Comparison of ENCODE assay signal across 9 mouse cellular contexts in the genomic region with DNA sequence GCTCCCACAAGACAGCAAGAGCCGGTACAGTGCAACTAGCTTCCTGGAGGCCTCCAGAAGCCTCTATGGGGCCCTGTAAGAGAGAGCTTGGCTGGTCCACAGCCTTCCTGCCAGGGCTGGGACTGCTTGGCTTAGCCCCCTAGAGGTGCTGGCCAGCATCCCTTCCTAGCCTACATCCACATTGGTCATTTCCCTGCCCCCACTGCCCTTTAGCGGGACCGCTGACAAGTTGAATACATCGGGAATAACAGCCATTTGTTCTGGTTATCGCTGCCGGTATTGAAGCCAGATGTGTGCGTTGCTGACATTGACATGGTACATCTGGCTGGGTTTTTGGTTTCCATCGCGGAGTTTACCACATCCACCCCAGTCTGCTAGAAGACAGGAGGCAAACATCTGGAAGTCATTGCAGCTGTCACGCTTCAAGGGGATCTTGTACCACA.
DNase-seq lines count a peak whose midpoint lies in the region; ATAC-seq and TF ChIP-seq lines count a peak whose summit lies in the region.
"Had no signal": no experiment of that assay in that cellular context is flagged by ENCODE, and none has a peak within 500 bp of the region (broad histone marks: within the 10 kb centered on the region; RNA-seq: fewer than 3 reads in every experiment).

No protein-coding gene starts in this region.

- no peak overlapping the region for H3K9ac ChIP-seq in kidney, postnatal 0 days (ENCODE audit: low read depth, low read length)
- H3K9ac ChIP-seq in neural tube, embryonic 13.5 days, result no peak overlapping the region
- H3K9ac ChIP-seq: liver, embryonic 14.5 days had no signal

- no peak overlapping the region for H3K4me3 ChIP-seq in kidney, postnatal 0 days (replicated peaks; ENCODE audit: low read depth, low read length)
- no peak overlapping the region for H3K4me3 ChIP-seq in neural tube, embryonic 13.5 days

- peak overlapping the region; percentile 48; the same call in 1 of the 2 replicates for H3K27ac ChIP-seq in kidney, postnatal 0 days
- no peak overlapping the region for H3K27ac ChIP-seq in neural tube, embryonic 13.5 days (replicated peaks)
- H3K27ac ChIP-seq: liver, embryonic 14.5 days had no signal

- peak overlapping the region; percentile 36 for H3K4me2 ChIP-seq in kidney, postnatal 0 days (ENCODE audit: low read length)
- no peak overlapping the region for H3K4me2 ChIP-seq in neural tube, embryonic 13.5 days

- DNase-seq in testis, postnatal 14 days (ENCODE audit: low spot score), result peak; percentile 5
- DNase-seq in testis, postnatal 10 days (ENCODE audit: low spot score), result no peak
- peak; percentile 83 to 88 for DNase-seq in heart, adult 9 months (ENCODE audit: low spot score in 2 of 2)
- peak; percentile 92 for DNase-seq in kidney, postnatal 0 days (ENCODE audit: low spot score)
- DNase-seq in adrenal gland, postnatal 14 days, result no peak
- no peak for DNase-seq in cerebellum, adult 9-11 months

- no peaks in the 10 kb centered on the region for H3K36me3 ChIP-seq in kidney, postnatal 0 days (ENCODE audit: insufficient read depth, low read length)
- no peaks in the 10 kb centered on the region for H3K36me3 ChIP-seq in neural tube, embryonic 13.5 days

- TF ChIP-seq CTCF in kidney, postnatal 0 days (IDR thresholded peaks at IDR 0.05; ENCODE audit: low read depth), result peak; percentile 55

- H3K27me3 ChIP-seq in kidney, postnatal 0 days (ENCODE audit: insufficient read depth, low read length), result no peaks in the 10 kb centered on the region
- no peaks in the 10 kb centered on the region for H3K27me3 ChIP-seq in neural tube, embryonic 13.5 days

- ATAC-seq in kidney, postnatal 0 days (replicated peaks; ENCODE audit: low FRiP score, low read depth), result peak; percentile 75
- ATAC-seq in neural tube, embryonic 13.5 days (ENCODE audit: low read depth), result peak; percentile 53; the same call in 1 of the 2 replicates
- ATAC-seq in erythroblast, adult 5-6 weeks (replicated peaks; ENCODE audit: low FRiP score, poor library complexity, severe bottlenecking), result no peak

- 0 out of 2 replicates have a peak, but pooled peaks cover 3% of the 10 kb centered on the region for H3K4me1 ChIP-seq in kidney, postnatal 0 days (replicated peaks; ENCODE audit: insufficient read depth, low read length)
- H3K4me1 ChIP-seq in neural tube, embryonic 13.5 days (replicated peaks), result no peaks in the 10 kb centered on the region

- WGBS in kidney, postnatal 0 days, result 16% methylated on average over 10 of the region's 10 CpGs
- WGBS in neural tube, embryonic 13.5 days, result 77% methylated on average over 10 of the region's 10 CpGs

- no peaks in the 10 kb centered on the region for H3K9me3 ChIP-seq in kidney, postnatal 0 days (replicated peaks; ENCODE audit: low read length)
- no peaks in the 10 kb centered on the region for H3K9me3 ChIP-seq in neural tube, embryonic 13.5 days

Comparison
In these comparisons a context has a peak if more than half of its experiments do, and no peak if none do; other contexts are left out.
1. DNase-seq: peak in testis, postnatal 14 days (single experiment), heart, adult 9 months (2 of 2) and kidney, postnatal 0 days (single experiment); none in testis, postnatal 10 days (single experiment), adrenal gland, postnatal 14 days (single experiment) and cerebellum, adult 9-11 months (single experiment).